Mouse (Mus musculus): ENCODE data around the gene Olfr15.
"Not testable (repeated sequence)": the region's sequence is repeated elsewhere in the genome, so short reads cannot be mapped to it uniquely, and the experiment has no call there.

Gene Olfr15

GRCm38 (mm10) chr16:3830588-3831109 is at the start of gene Olfr15:
Olfr15 (plus strand) TSS chr16:3830878.
- DNase-seq (ENCODE audit: extremely low spot score, low spot score) = no peak

- no peak for DNase-seq (ENCODE audit: extremely low spot score, low spot score)
Measured at GRCm38 (mm10) chr16:3781237-3781636, 49.4 kb upstream of the Olfr15 start.

- DNase-seq (ENCODE audit: extremely low spot score, low spot score) = no peak
Measured at GRCm38 (mm10) chr16:3788394-3788793, 42.3 kb upstream of the Olfr15 start.

- no peak for DNase-seq (ENCODE audit: extremely low spot score, low spot score)
Measured at GRCm38 (mm10) chr16:3808176-3808575, 22.5 kb upstream of the Olfr15 start.

GRCm38 (mm10) chr16:3814667-3815066 is 16.0 kb upstream of the Olfr15 start:
- not testable (repeated sequence) for DNase-seq (ENCODE audit: extremely low spot score, low spot score)

DNA sequence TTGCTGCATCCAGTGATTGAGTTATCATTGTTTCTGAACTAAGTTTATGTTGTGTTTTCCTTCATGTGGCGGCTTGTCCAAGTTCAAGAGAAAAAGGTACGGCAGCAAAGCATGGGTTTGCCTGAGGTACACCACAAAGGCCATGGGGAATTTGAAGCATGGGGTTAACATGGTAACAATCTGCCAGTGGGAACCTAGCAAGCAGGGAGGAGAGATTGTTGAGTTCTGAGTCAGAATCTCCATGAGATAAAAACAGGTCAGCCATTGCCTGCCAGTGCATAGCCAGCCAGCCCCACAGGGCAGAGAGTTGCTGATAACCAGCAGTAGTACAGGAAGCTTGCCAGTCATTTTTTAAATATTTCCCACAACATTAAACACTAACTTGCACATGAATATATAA is 10.5 kb upstream of the Olfr15 start:
- DNase-seq (ENCODE audit: extremely low spot score, low spot score) = no peak

- no peak for DNase-seq (ENCODE audit: extremely low spot score, low spot score)
Measured at GRCm38 (mm10) chr16:3828021-3828420, 2.7 kb upstream of the Olfr15 start.

GRCm38 (mm10) chr16:3829727-3830126 is 951 bp upstream of the Olfr15 start:
- no peak for DNase-seq (ENCODE audit: extremely low spot score, low spot score)

DNA sequence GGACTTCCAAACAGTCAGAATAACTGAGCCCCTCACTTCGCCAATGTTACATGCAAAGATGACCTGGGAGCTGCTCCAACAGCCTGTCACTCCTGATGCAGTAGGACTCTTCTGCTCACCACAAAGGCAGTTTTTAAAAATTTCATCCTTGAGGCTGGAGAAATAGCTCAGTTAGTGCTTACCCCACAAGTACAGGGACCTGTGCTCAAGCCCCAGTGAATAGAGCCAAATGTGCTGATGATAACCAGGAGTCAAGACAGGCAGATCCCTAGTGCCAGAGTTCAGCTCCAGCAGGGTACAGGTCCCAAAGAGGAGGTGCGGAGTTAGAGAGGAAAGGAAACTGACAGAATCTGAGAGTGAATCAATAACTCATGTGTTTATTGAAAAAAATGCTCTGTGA is 4.8 kb downstream of the Olfr15 start:
- DNase-seq (ENCODE audit: extremely low spot score, low spot score) = no peak

GRCm38 (mm10) chr16:3839157-3839885 is 8.6 kb downstream of the Olfr15 start:
- DNase-seq (ENCODE audit: extremely low spot score, low spot score) = no peak

- no peak for DNase-seq (ENCODE audit: extremely low spot score, low spot score)
Measured at GRCm38 (mm10) chr16:3842989-3843388, 12.3 kb downstream of the Olfr15 start.

DNA sequence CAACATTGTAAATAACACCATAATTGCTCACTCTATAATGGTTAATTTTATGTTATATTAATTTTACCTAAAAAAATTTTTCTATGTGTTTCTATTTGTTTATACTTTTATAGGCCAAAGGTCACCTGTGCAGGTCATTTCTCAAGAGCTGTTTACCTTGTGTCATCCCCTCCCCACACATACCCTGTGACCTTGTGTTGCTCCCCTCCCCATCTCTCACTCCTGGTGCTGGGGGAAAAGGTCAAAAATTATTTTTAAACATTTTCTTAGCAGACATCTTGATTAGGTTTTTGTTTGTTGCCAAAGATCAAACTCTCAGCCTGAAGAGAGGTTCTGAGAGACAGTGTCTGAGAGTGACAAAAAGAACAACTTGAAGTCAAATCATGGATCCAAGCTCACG is 13.1 kb downstream of the Olfr15 start:
- no peak for DNase-seq (ENCODE audit: extremely low spot score, low spot score)

DNA sequence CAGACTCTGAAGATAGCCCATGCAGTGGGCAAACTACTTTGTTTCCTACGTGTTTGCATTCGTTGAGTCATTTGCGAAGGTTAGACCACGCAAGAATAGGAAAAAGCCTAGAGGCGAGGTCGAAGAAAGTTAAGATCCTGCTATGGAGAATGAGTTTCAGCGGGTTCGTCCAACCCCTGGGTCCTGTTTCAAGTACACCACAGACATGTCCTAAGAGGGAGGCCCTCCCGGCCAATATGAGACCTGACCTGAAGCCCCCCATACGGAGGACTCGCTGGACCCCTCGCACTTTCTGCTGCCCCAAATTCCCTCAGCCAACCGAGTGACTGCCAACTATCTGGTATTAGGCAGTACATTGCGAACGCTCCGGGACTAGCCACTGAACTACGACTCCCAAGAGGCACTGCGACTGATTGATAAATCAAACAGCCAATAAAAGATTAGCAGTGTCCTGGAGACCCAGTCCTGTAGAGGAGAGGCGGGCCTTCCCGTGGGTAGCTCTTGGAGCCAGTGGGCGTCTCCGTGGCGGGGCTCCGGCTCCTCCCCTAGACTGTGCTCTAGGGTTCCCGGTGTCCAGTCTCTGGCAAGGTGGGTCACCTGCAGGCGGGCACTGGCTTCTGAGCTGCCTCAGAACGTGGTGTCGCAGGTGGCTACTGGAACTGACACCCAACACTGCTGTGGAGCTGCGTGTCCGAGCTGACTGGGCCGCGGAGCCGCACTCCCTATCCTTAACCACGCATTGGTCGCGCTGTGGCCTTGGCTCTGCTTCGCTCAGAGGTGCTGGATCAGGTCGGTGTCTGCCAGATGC is 16.2 kb downstream of the Olfr15 start, which contains the start of gene Zfp174:
Gene Zfp174 (plus strand): TSS at position 558 of the 808 bp plus-strand sequence.
- peak; percentile 87 for DNase-seq (ENCODE audit: extremely low spot score, low spot score)

DNA sequence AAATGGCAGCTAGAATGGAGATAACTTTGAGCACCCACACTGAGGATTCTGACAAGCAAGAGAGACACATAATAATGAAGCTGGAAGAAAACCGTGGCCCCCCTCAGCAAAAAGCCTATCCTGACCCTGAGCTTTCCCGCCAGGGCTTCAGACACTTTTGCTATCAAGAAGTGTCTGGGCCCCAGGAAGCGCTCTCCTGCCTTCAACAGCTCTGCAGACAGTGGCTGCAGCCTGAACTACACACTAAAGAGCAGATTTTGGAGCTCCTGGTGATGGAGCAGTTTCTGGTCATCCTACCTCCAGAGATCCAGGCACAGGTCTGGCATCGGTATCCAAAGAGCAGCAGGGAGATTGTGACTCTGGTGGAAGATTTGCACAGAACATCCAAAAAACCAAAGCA is 17.2 kb downstream of the Olfr15 start:
- no peak for DNase-seq (ENCODE audit: extremely low spot score, low spot score)

DNA sequence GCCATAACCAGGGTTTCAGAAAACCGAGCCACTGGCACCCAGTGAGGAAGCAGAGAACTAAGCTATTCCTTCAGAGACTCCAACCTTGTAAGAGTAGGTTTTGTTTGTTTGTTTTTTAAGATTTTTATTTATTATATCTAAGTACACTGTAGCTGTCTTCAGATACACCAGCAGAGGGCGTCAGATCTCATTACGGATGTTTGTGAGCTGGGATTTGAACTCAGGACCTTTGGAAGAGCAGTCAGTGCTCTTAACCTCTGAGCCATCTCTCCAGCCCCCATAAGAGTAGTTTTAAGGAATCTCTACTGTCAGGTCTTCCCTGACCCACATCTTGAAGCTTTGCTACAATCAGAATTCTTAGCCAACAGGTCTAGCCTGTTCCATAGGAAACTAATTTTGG is 17.7 kb downstream of the Olfr15 start:
- DNase-seq (ENCODE audit: extremely low spot score, low spot score) = no peak

- DNase-seq (ENCODE audit: extremely low spot score, low spot score) = not testable (repeated sequence)
Measured at GRCm38 (mm10) chr16:3851301-3851700, 20.6 kb downstream of the Olfr15 start.

- DNase-seq (ENCODE audit: extremely low spot score, low spot score) = peak; percentile 27
Measured at GRCm38 (mm10) chr16:3852586-3852985, 21.9 kb downstream of the Olfr15 start.

- DNase-seq (ENCODE audit: extremely low spot score, low spot score) = no peak
Measured at GRCm38 (mm10) chr16:3854437-3855182, 23.9 kb downstream of the Olfr15 start.

- DNase-seq (ENCODE audit: extremely low spot score, low spot score) = no peak
Measured at GRCm38 (mm10) chr16:3855776-3856175, 25.1 kb downstream of the Olfr15 start.

DNA sequence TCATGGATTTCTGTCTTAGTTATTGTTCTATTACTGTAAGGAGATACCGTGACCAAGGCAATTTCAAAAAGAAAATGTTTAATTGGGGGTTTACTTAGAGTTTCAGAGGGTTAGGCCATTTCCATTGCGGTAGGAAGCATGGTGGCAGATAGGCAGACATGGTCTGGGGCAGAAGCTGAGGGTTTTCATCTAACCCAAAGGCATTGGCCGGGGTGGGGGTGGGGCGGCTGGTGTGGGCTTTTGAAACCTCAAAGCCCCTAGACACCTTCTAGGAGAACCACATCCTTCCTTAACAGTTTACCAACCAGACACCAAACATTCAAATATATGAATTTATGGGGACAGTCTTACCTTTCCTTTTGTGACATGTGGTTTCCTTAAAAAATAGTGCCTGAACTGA is 28.6 kb downstream of the Olfr15 start:
- DNase-seq (ENCODE audit: extremely low spot score, low spot score) = no peak

GRCm38 (mm10) chr16:3871815-3872214 is 41.1 kb downstream of the Olfr15 start:
- DNase-seq (ENCODE audit: extremely low spot score, low spot score) = no peak
